Mouse (Mus musculus): Measurements from ENCODE around the gene Ikzf3.

- TF ChIP-seq CTCF (IDR thresholded peaks at IDR 0.05; ENCODE audit: low read depth) = no peak
- no peak for TF ChIP-seq EP300 (IDR thresholded peaks at IDR 0.05; ENCODE audit: low read depth)
Observed at GRCm38 (mm10) chr11:98588833-98589281, 43.0 kb upstream of the Ikzf3 start.
